Mouse (Mus musculus): ENCODE results near the gene Engase. TPM values are rescaled to one million over a fixed set of nuclear protein-coding genes. Genes with fewer than 3 reads are reported as not detected.

The Engase gene
- total RNA-seq, 1 experiment from 2014 or later: 6.7 TPM

DNA sequence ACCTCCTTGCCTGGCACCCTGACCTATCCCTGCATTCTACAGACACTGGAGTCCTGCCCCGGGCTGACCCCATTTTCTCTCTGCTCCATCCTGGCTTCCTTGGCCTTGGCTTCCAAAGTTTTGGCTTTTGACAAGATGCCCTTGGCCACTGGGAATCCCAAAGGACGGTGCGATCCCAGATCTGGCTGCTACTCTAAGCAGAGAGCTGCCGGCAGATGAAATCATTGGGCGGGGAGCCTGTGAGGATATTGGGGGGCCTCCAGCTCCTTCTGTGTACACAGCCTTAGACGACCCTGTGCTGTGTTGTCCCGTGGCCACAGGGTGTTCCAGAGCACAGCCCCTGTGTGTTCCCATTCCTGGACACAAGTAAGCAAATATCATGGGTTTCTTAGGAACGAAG lies 28.2 kb upstream of the Engase start:
- no peak for ATAC-seq (replicated peaks in 1 of 2; ENCODE audit: insufficient read depth in 1 of 2, low FRiP score in 2 of 2, low TSS enrichment in 1 of 2, low read depth in 1 of 2, poor library complexity in 2 of 2, severe bottlenecking in 2 of 2)

- no peak for ATAC-seq (replicated peaks in 1 of 2; ENCODE audit: insufficient read depth in 1 of 2, low FRiP score in 2 of 2, low TSS enrichment in 1 of 2, low read depth in 1 of 2, poor library complexity in 2 of 2, severe bottlenecking in 2 of 2)
Observed at GRCm38 (mm10) chr11:118451211-118451610, 25.4 kb upstream of the Engase start.

- ATAC-seq (replicated peaks in 1 of 2; ENCODE audit: insufficient read depth in 1 of 2, low FRiP score in 2 of 2, low TSS enrichment in 1 of 2, low read depth in 1 of 2, poor library complexity in 2 of 2, severe bottlenecking in 2 of 2): no peak
Observed at GRCm38 (mm10) chr11:118452955-118453354, 23.7 kb upstream of the Engase start.

DNA sequence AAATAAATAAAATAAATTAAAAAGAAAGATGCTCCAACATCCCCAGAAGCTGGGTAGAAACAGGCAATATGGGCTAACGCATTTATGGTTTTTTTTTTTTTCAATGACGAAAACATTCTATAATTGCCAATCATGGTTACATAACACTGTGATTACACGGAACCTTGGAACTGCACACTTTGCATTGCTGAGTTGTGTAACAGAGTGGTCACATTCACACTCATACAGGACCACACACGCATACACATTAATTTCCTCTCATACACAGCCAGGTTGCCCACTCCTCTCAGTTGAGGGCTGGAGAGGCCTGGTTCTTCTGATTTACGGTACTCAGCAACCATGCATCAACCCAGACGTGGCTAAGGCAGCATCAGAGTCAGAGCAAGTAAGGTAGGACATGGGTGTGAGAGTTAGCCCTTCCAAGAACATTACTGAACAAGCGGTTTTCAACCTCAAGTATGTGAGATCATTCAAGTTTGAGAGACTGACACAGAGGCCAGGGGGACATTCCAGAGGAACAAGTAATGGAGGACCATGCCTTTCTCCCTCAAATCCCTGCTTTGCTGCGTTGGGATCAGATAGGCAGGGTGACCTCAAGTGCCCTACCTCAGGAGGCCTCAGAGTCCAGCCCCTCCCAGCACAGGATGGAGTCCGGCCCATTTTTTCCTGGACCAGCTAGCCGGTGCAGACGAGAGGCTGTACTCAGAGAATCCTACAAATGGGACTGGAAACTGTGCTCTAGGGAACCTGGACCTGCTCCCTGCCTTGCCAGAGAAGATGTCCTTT lies 22.6 kb upstream of the Engase start:
- no peak; a peak in 1 of 4 replicates for ATAC-seq (replicated peaks in 1 of 2; ENCODE audit: insufficient read depth in 1 of 2, low FRiP score in 2 of 2, low TSS enrichment in 1 of 2, low read depth in 1 of 2, poor library complexity in 2 of 2, severe bottlenecking in 2 of 2)

GRCm38 (mm10) chr11:118455788-118456187 lies 20.8 kb upstream of the Engase start:
- no peak for ATAC-seq (replicated peaks in 1 of 2; ENCODE audit: insufficient read depth in 1 of 2, low FRiP score in 2 of 2, low TSS enrichment in 1 of 2, low read depth in 1 of 2, poor library complexity in 2 of 2, severe bottlenecking in 2 of 2)

DNA sequence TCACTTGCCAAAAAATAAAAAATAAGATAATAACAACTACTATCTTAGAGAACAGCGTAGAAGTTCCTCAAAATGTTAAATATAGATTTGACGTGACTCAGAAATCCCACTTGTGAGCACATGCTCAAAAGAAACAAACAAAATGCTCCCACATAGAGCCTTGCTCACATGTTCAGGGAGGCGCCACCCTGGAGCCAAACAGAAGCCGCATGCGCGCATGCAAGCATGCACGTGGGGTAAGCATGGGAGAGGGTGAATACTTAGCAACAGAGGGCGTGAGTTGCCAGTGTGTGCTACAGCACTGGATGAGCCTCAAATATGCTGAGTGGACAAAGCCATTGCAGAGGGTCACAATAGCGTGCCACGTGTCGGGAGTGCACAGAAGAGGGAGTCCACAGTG lies 19.7 kb upstream of the Engase start:
- no peak for ATAC-seq (replicated peaks in 1 of 2; ENCODE audit: insufficient read depth in 1 of 2, low FRiP score in 2 of 2, low TSS enrichment in 1 of 2, low read depth in 1 of 2, poor library complexity in 2 of 2, severe bottlenecking in 2 of 2)

GRCm38 (mm10) chr11:118459051-118459450 lies 17.6 kb upstream of the Engase start:
- ATAC-seq (replicated peaks in 1 of 2; ENCODE audit: insufficient read depth in 1 of 2, low FRiP score in 2 of 2, low TSS enrichment in 1 of 2, low read depth in 1 of 2, poor library complexity in 2 of 2, severe bottlenecking in 2 of 2): peak; percentile 25 to 43; a peak in 3 of 4 replicates

DNA sequence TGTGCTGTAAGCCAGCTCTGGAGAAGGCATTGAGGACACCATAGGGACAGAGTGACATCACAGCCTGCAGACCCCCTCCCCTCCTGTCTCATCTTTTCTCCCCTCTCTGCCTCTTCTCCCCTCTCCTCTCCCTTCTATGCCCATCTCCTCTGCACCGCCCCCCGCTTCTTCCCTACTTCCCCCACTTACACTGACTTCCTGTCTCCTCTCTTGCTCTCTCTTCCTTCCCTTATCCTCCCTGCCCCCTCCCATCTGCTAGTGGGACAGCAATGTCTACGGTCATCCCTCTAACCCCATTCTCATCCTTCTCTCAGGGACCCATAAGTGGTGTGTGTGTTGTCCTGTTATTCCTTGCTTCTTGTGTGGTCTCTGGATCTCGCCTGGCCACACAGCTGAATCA lies 17.1 kb upstream of the Engase start:
- ATAC-seq (replicated peaks in 1 of 2; ENCODE audit: insufficient read depth in 1 of 2, low FRiP score in 2 of 2, low TSS enrichment in 1 of 2, low read depth in 1 of 2, poor library complexity in 2 of 2, severe bottlenecking in 2 of 2): peak in 1 of 2 experiments; percentile 22; a peak in 1 of 4 replicates

DNA sequence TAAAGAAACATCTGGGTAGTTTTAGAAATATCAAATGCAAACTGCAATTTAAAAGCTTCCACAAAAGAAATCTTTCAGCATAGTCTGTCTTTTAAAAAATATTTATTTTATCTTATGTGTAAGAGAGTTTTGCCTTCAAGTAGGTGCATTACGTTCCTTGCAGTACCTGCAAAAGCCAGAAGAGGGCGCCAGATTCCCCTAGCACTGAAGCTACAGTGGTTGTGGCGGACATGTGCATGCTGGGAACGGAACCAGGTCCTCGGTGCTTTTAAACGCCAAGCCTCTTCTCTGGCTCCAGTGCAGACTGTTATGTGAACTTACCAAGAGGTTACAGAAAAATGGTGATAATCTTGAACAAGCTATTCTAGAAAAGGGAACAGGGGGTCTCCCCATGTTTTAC lies 16.3 kb upstream of the Engase start:
- ATAC-seq (replicated peaks in 1 of 2; ENCODE audit: insufficient read depth in 1 of 2, low FRiP score in 2 of 2, low TSS enrichment in 1 of 2, low read depth in 1 of 2, poor library complexity in 2 of 2, severe bottlenecking in 2 of 2): no peak

DNA sequence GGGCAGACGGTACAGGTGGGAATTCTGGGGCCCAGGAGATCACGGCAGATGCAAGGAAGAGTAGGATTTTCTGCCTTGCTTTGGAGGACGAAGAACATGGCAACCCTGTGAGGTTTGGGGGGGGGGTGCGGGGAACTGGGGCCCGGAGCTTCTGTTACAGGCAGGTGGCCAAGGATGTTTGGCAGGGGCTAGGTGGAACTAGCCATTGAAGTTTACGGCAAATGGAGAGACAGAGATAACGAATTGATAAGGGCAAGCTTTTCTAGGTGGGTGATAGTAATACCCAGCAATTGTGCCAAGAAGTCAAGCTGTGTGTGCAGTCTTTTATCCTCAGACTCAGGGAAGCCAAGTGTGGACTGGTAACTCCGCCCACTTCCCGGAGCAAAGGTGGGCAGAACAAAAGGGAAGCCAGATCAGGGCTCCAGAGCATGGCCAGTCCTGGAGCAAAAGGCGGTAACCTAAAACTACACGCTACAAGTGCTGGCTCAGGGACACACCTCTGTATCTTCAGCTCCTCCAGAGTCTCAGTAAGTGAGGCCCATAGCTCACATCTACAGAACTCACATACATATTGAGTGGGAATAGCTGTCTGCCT lies 9.1 kb upstream of the Engase start:
- ATAC-seq (replicated peaks in 1 of 2; ENCODE audit: insufficient read depth in 1 of 2, low FRiP score in 2 of 2, low TSS enrichment in 1 of 2, low read depth in 1 of 2, poor library complexity in 2 of 2, severe bottlenecking in 2 of 2): peak; percentile 55 to 65; a peak in 3 of 4 replicates

GRCm38 (mm10) chr11:118469509-118470160 lies 7.0 kb upstream of the Engase start:
- ATAC-seq (replicated peaks in 1 of 2; ENCODE audit: insufficient read depth in 1 of 2, low FRiP score in 2 of 2, low TSS enrichment in 1 of 2, low read depth in 1 of 2, poor library complexity in 2 of 2, severe bottlenecking in 2 of 2): no peak

GRCm38 (mm10) chr11:118470234-118470966 lies 6.2 kb upstream of the Engase start:
- ATAC-seq (replicated peaks in 1 of 2; ENCODE audit: insufficient read depth in 1 of 2, low FRiP score in 2 of 2, low TSS enrichment in 1 of 2, low read depth in 1 of 2, poor library complexity in 2 of 2, severe bottlenecking in 2 of 2): peak; percentile 80 to 89

GRCm38 (mm10) chr11:118471676-118472075 lies 5.0 kb upstream of the Engase start:
- no peak for ATAC-seq (replicated peaks in 1 of 2; ENCODE audit: insufficient read depth in 1 of 2, low FRiP score in 2 of 2, low TSS enrichment in 1 of 2, low read depth in 1 of 2, poor library complexity in 2 of 2, severe bottlenecking in 2 of 2)

- ATAC-seq (replicated peaks in 1 of 2; ENCODE audit: insufficient read depth in 1 of 2, low FRiP score in 2 of 2, low TSS enrichment in 1 of 2, low read depth in 1 of 2, poor library complexity in 2 of 2, severe bottlenecking in 2 of 2): no peak
Observed at GRCm38 (mm10) chr11:118473161-118473560, 3.5 kb upstream of the Engase start.

DNA sequence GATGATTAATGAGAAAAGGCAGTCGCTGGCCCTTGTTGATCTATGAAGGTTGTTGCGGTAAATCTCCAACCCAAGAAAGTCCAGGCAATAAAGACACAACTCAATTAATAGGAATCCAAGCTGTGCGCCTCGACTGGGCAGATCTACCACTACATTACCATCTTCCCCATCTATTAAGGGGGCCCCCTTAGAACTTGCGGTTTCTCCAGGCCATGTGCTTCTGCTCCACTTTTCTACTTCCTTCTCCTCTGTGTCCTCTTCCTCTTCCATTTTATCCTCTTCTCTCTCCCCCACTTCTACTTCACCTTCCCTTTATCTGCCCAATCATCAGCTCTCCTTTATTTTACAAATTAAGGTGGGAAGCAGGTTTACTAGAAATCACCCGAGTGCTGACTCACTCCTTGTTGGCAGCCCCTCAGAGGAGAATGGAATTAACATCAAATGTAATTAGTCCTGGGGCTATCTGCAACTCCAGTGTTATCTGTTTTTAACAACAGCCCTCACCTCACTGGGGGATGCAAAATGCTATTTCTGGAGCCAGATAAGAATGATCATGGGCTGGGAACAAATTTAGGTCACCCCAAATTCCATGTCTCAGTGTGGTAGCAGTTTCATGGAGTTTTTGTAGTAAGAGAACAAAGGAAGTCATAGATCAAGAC lies 2.7 kb upstream of the Engase start:
- ATAC-seq (replicated peaks in 1 of 2; ENCODE audit: insufficient read depth in 1 of 2, low FRiP score in 2 of 2, low TSS enrichment in 1 of 2, low read depth in 1 of 2, poor library complexity in 2 of 2, severe bottlenecking in 2 of 2): no peak

DNA sequence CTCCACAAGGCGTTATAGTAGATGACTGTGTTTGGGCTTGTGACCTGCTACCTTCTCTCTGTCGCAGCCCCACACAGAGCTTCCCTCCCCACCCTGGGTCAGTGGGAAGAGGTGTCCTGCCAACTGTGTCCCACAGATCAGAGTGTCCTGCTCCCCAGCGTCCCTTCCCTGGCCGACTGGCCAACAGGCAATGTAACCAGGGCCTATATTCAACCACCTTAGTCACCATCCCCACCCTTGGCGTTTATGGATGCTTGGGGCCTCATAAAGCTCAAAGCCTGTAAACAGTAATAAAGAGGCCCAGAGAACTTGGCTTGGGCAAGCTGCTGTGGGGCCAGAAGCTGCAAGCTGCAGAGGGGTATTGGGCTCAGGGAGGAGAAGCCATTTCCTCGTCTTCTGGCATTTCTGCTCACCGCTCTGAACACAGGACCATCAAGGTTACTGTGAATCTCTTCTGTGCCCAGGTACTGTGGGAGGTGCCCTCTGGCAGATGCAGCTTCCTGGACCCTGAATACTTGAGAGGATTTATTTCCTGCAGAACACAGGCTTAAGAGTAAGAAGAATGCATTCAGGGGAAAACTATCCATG lies 1.0 kb upstream of the Engase start:
- ATAC-seq (replicated peaks in 1 of 2; ENCODE audit: insufficient read depth in 1 of 2, low FRiP score in 2 of 2, low TSS enrichment in 1 of 2, low read depth in 1 of 2, poor library complexity in 2 of 2, severe bottlenecking in 2 of 2): no peak

DNA sequence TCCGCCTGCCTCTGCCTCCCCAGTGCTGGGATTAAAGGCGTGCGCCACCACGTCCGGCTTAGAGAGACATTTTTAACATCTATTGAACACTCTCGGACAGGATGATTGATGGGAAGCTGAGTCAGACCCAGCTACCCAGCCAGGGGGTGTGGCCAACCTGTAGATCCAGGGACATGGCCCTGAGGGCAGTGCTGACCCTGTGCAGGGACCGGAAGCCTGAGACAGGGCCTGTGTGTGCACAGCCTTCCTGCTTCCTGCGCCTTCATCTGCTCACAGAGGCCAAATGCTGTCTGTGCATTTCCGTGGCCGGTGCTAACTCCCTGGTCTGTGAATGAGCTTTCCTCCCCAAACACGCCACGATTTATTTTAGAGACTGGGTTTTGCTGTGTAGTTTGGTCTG lies 3.1 kb downstream of the Engase start:
- ATAC-seq (replicated peaks in 1 of 2; ENCODE audit: insufficient read depth in 1 of 2, low FRiP score in 2 of 2, low TSS enrichment in 1 of 2, low read depth in 1 of 2, poor library complexity in 2 of 2, severe bottlenecking in 2 of 2): no peak
